Mouse (Mus musculus) heart, embryonic 14.5 days (tissue): ENCODE data around the gene Adamtsl2. TPM values are rescaled to one million over a fixed set of nuclear protein-coding genes. Genes with fewer than 3 reads are reported as not detected.

Experiments used
- ATAC-seq: fragments of 200-750 bp; cut with Nextera tagmentation; 2 replicates; pipeline ENCODE4 v1.8.0; 2017; ENCODE audit warnings: low read depth, moderate TSS enrichment; ENCODE audit not compliant: insufficient number of reproducible peaks, insufficient read depth, low FRiP score
- H3K27ac ChIP-seq, 2 experiments: fragments of 200-500 bp in 1 of 2; fragments of 300-500 bp in 1 of 2; sonication (generic) in 1 of 2; replicated peaks in 1 of 2; 2 replicates each; pipeline ENCODE4 v1.5.1; 2012 to 2014; ENCODE audit warnings: low read depth in 2 of 2, low read length in 2 of 2, control low read depth in 1 of 2, mild to moderate bottlenecking in 1 of 2, mixed read lengths in 1 of 2; ENCODE audit not compliant: control insufficient read depth in 1 of 2, insufficient read depth in 1 of 2
- H3K27me3 ChIP-seq: fragments of 300-500 bp; sonication (generic); 2 replicates; pipeline ENCODE4 v1.6.1; 2014; ENCODE audit warnings: mild to moderate bottlenecking, low read length, control low read depth; ENCODE audit not compliant: control insufficient read depth, insufficient read depth
- H3K36me3 ChIP-seq: fragments of 300-500 bp; sonication (generic); 2 replicates; pipeline ENCODE4 v1.6.1; 2014; ENCODE audit warnings: mild to moderate bottlenecking, control low read depth, low read length, mixed read lengths; ENCODE audit not compliant: control insufficient read depth, insufficient read depth
- H3K4me1 ChIP-seq, 2 experiments: fragments of 200-500 bp in 1 of 2; fragments of 300-500 bp in 1 of 2; sonication (generic) in 1 of 2; 2 replicates each; pipeline ENCODE4 v1.6.1; 2012 to 2014; ENCODE audit warnings: low read length in 2 of 2, control low read depth in 1 of 2, mixed read lengths in 1 of 2; ENCODE audit not compliant: control insufficient read depth in 2 of 2, insufficient read depth in 2 of 2
- H3K4me2 ChIP-seq: fragments of 300-500 bp; sonication (generic); 2 replicates; pipeline ENCODE4 v1.6.1; 2014; ENCODE audit warnings: mild to moderate bottlenecking, low read length
- H3K4me3 ChIP-seq, 2 experiments: fragments of 200-500 bp in 1 of 2; fragments of 300-500 bp in 1 of 2; sonication (generic) in 1 of 2; 2 replicates each; pipeline ENCODE4 v1.5.1; 2012 to 2014; ENCODE audit warnings: low read length in 2 of 2, mild to moderate bottlenecking in 2 of 2, control low read depth in 1 of 2, low read depth in 1 of 2, moderate library complexity in 1 of 2; ENCODE audit not compliant: control insufficient read depth in 1 of 2, insufficient read depth in 1 of 2
- H3K9ac ChIP-seq: fragments of 300-500 bp; sonication (generic); 2 replicates; pipeline ENCODE4 v1.6.1; 2014; ENCODE audit warnings: mild to moderate bottlenecking, low read length
- H3K9me3 ChIP-seq: fragments of 300-500 bp; sonication (generic); 2 replicates; pipeline ENCODE4 v1.6.1; 2016; ENCODE audit warnings: low read length, control low read depth; ENCODE audit not compliant: control insufficient read depth
- WGBS: fragments of 180-500 bp; shearing (Covaris S2); extraction: QIAGEN DNeasy Blood & Tissue Kit; methylation state at CpG from one replicate; pipeline ENCODE4 v1.1.7; 2014; 5-methylcytosine and 5-hydroxymethylcytosine counted together
- polyA plus RNA-seq: library from polyadenylated mRNA; unstranded; fragments of >200 nt; fragmentation: Nextera tagmentation; extraction: Ambion mirVana; gene quantifications from 2 replicates; pipeline ENCODE4 v1.2.1, GENCODE M21; 2014

Adamtsl2 gene
- 12.6 and 15.0 TPM in 2 replicates for polyA plus RNA-seq

DNA sequence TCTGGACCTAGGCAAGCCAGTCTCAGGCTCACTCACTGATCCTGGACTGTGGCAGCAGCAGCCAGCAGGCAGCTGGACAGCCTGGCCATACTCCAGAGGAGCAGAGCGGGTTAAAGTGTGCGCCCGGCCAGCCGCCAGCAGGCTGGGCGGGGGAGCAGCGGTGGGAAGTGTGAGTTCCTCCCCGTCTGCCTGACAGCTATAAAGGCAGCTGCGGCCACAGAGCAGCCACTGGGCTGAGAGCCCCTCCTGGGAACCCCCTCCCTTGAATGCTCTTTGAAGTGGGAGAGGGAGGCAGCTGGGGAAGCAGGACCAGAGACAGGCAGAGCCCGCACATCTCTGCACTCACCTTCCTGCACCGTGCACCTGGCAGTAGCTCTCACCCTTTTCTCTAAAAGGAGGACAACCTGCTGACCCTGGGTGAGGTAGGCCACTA, at the start of gene Adamtsl2:
Adamtsl2 (plus strand) TSS at position 228 of the 433 bp plus-strand sequence.
- under 1% methylated on average over 10 of the region's 10 CpGs for WGBS

DNA sequence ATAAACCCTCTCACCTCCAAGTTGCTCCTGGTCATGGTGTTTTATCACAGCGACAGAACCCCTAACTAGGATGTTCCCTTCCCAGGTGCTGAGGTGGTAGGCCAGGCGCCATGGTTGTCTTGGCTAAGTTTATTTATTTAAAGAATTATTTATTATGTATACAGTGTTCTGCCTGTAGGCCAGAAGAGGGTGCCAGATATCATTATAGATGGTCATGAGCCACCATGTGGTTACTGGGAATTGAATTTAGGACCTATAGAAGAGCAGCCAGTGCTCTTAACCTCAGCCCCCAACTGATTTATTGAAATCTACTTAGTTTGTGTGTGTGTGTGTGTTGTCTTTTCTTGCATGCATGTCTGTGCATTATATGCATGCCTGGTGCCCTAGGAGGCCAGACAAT, 46.8 kb upstream of the Adamtsl2 start:
- no peak overlapping the region for H3K27ac ChIP-seq
- H3K4me3 ChIP-seq, result no peak overlapping the region
- H3K9me3 ChIP-seq, result no peaks in the 10 kb centered on the region
- WGBS, result 58% methylated on average over 2 of the region's 2 CpGs
- no peaks in the 10 kb centered on the region for H3K36me3 ChIP-seq
- no peak overlapping the region for H3K4me2 ChIP-seq
- ATAC-seq, result no peak
- peaks cover 3 to 4% of the 10 kb centered on the region in 2 experiments; a peak in 2 of 4 replicates for H3K4me1 ChIP-seq
- H3K27me3 ChIP-seq, result peaks cover 9% of the 10 kb centered on the region
- H3K9ac ChIP-seq, result no peak overlapping the region

More for the DNA sequence above, at the start of gene Adamtsl2:
- H3K9me3 ChIP-seq, result no peaks in the 10 kb centered on the region
- peaks cover 38 to 50% of the 10 kb centered on the region in 2 experiments for H3K4me1 ChIP-seq
- H3K9ac ChIP-seq, result peak within 1 kb of the TSS; percentile 64
- ATAC-seq, result peak; percentile 79
- H3K4me3 ChIP-seq, result peak within 1 kb of the TSS; percentile 21 to 26
- H3K27ac ChIP-seq, result peak within 1 kb of the TSS; percentile 50 to 61
- H3K27me3 ChIP-seq, result peaks cover 4% of the 10 kb centered on the region; the same call in 1 of the 2 replicates
- H3K4me2 ChIP-seq, result peak within 1 kb of the TSS; percentile 64
- H3K36me3 ChIP-seq, result 0 out of 2 replicates have a peak, but pooled peaks cover under 1% of the 10 kb centered on the region

DNA sequence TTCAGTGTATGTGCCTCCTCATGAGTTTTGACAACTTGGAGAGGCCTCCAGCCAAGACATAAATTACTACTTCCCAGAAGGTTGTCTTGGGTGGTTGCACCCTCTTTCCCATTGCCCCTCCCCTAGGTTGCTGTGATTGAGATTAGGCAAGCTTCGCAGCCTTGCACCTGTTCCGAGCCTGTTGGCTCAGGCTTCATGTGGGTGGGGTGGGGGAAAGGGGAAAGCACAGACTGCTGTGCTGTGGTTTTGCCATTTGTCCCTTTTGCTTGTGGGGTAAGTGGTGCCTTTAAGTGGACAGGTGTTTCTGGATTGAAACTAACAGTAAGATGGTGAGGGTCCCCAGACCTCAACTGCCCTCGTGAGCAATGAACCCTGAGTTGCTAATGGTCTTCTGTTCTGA, 43.2 kb upstream of the Adamtsl2 start:
- Histone ChIP-seq H3K36me3 (no peaks in the 10 kb centered on the region), H3K27ac (no peak overlapping the region), H3K27me3 (no peaks in the 10 kb centered on the region), H3K9ac (no peak overlapping the region), H3K9me3 (no peaks in the 10 kb centered on the region), H3K4me2 (no peak overlapping the region), H3K4me1 (no peaks in the 10 kb centered on the region), H3K4me3 (no peak overlapping the region)
- no peak for ATAC-seq
- 62% methylated on average over 3 of the region's 3 CpGs for WGBS

DNA sequence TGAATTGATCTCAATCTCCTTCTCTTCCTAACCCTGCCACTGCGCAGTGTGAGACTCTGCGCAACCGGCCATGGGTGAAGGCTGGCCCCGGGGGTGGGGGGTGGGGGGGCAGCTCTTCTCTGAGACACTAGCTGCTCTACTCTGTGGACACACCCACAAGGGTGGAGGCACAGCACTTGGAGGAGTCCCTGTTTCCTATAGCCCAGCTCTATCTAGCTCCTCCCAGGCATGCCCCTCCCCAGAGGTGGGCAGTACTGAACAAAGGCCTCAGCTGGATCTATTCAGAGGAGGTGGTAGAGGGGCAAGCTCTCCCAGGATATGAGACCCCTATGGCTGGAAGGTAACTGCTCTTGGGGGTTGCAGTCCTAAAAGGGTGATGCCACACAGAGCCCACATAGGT, 42.2 kb upstream of the Adamtsl2 start:
- H3K9me3 ChIP-seq, result no peaks in the 10 kb centered on the region
- H3K4me3 ChIP-seq, result no peak overlapping the region
- no peaks in the 10 kb centered on the region for H3K4me1 ChIP-seq
- no peak overlapping the region for H3K9ac ChIP-seq
- no peak overlapping the region for H3K4me2 ChIP-seq
- H3K27me3 ChIP-seq, result no peaks in the 10 kb centered on the region
- no peaks in the 10 kb centered on the region for H3K36me3 ChIP-seq
- WGBS, result 56% methylated on average over 4 of the region's 4 CpGs
- no peak for ATAC-seq
- H3K27ac ChIP-seq, result no peak overlapping the region

DNA sequence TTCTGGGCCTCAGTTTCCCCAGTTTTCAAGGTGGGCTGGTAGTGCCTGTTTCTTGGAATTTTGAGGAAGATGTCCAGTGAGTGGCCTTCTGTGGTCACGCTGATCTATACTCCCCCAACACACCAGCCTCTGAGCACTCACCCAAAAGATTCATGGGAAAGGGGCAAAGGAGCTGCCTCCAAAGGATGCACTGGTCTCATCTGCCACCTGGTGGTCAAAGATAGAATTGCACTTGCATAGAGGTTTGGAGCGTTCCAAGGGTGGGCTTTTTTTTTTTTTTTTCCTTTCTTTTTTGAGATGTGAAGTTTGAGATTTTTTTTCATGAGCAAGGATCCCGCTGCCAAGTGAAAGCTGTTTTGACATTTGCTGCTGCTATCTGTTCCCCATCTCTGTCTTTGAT, 40.6 kb upstream of the Adamtsl2 start:
- Histone ChIP-seq H3K36me3 (no peaks in the 10 kb centered on the region), H3K4me3 (no peak overlapping the region), H3K9me3 (no peaks in the 10 kb centered on the region), H3K4me2 (no peak overlapping the region), H3K9ac (no peak overlapping the region), H3K27me3 (no peaks in the 10 kb centered on the region), H3K27ac (no peak overlapping the region), H3K4me1 (peaks cover 0 to 5% of the 10 kb centered on the region in 2 experiments; a peak in 1 of 4 replicates)
- ATAC-seq, result no peak
- WGBS, result 1% methylated on average over 3 of the region's 3 CpGs

DNA sequence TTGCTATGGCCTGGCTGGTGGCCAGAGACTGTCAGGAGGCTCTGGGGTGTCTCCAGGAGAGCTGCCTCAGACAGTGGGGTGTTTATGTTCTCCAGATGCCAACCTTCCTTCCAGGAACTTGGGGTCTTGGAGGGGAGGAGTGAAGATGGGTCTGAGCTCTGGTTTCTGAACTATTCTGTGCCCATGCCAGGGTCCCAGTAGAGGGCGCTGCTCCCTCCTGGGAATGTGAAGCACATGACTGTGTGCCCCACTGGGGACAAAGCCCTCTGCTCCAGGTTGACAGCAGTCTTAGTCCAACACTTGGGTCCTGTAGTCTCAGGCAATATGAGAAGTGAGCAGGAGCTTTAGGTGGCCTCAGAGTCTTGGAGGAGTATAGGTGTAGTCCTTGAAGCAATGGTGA, 39.9 kb upstream of the Adamtsl2 start:
- H3K4me1 ChIP-seq, result peaks cover 0 to 5% of the 10 kb centered on the region in 2 experiments; a peak in 1 of 4 replicates
- H3K27ac ChIP-seq, result no peak overlapping the region
- H3K36me3 ChIP-seq, result no peaks in the 10 kb centered on the region
- 6% methylated on average over 1 of the region's 1 CpGs for WGBS
- H3K27me3 ChIP-seq, result no peaks in the 10 kb centered on the region
- no peak overlapping the region for H3K9ac ChIP-seq
- ATAC-seq, result no peak
- H3K9me3 ChIP-seq, result no peaks in the 10 kb centered on the region
- no peak overlapping the region for H3K4me3 ChIP-seq
- no peak overlapping the region for H3K4me2 ChIP-seq

DNA sequence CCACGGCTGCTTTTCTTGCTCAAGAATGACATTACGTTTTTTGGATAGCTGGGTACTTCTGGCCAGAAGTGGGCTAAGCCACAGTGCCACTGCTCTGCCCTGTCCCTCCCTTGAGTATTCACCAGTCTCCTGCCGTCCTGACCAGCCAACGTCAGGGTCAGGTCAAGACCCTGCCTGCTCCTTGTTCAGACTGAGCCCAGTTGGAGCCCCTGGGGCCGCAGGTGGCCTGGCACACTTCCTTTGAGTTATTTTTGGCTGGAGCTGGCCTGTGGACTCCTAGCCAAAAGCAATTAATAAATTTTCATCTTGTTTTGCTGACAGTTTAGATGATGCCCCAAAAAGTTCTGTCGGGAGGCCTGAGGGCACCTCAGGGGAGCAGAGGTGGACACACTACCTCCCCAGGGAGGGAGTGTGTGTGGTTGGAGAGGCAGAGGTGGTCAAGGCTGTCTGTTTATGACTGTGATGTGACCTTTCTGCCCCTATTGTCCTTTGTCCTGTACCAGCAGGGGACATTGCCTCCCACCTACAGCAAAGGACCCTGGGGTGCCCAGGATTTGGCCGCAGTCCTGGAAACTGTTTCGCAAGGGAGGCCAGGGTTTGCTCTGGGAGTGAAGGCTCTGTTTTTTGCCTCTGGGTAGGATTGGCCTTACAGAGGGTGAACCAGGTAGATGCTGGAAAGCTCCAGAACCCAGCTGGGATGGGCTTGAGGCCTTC, 36.9 kb upstream of the Adamtsl2 start:
- no peaks in the 10 kb centered on the region for H3K36me3 ChIP-seq
- H3K27me3 ChIP-seq, result no peaks in the 10 kb centered on the region
- H3K4me1 ChIP-seq, result peaks cover 0 to 5% of the 10 kb centered on the region in 2 experiments; a peak in 1 of 4 replicates
- H3K4me2 ChIP-seq, result no peak overlapping the region
- no peak overlapping the region for H3K9ac ChIP-seq
- no peaks in the 10 kb centered on the region for H3K9me3 ChIP-seq
- no peak overlapping the region for H3K27ac ChIP-seq
- WGBS, result 71% methylated on average over 8 of the region's 8 CpGs
- ATAC-seq, result no peak
- H3K4me3 ChIP-seq, result no peak overlapping the region
